Mouse (Mus musculus): ENCODE data around the gene Gm20388. TPM values are rescaled to one million over a fixed set of nuclear protein-coding genes. Genes with fewer than 3 reads are reported as not detected.

The Gm20388 gene
- polyA plus RNA-seq, 1 experiment from 2014 or later: not detected

- 77% methylated on average over 7 of the region's 7 CpGs for WGBS
- Histone ChIP-seq H3K36me3 (ENCODE audit: control insufficient read depth, insufficient read depth, low read length) (no peaks in the 10 kb centered on the region), H3K27ac (ENCODE audit: low read depth, low read length) (no peak overlapping the region), H3K4me2 (no peak overlapping the region), H3K4me1 (ENCODE audit: control insufficient read depth, insufficient read depth, low read length) (peaks cover 3% of the 10 kb centered on the region; the same call in 1 of the 2 replicates), H3K9ac (ENCODE audit: low read length) (no peak overlapping the region), H3K4me3 (ENCODE audit: low read depth, low read length) (no peak overlapping the region), H3K9me3 (ENCODE audit: control insufficient read depth, low read length) (no peaks in the 10 kb centered on the region), H3K27me3 (ENCODE audit: control insufficient read depth, insufficient read depth, low read length) (no peaks in the 10 kb centered on the region; the same call in 1 of the 2 replicates)
- ATAC-seq (ENCODE audit: low FRiP score) (no peak), DNase-seq (ENCODE audit: low spot score, missing footprints) (no peak)
These were observed 1338.2 kb downstream of the Gm20388 start for GRCm38 (mm10) chr8:121248823-121249222.

GRCm38 (mm10) chr8:121249433-121249832 is 1338.8 kb downstream of the Gm20388 start:
- Histone ChIP-seq H3K27ac (ENCODE audit: low read depth, low read length) (no peak overlapping the region), H3K36me3 (ENCODE audit: control insufficient read depth, insufficient read depth, low read length) (no peaks in the 10 kb centered on the region), H3K27me3 (ENCODE audit: control insufficient read depth, insufficient read depth, low read length) (no peaks in the 10 kb centered on the region; the same call in 1 of the 2 replicates), H3K4me3 (ENCODE audit: low read depth, low read length) (no peak overlapping the region), H3K9me3 (ENCODE audit: control insufficient read depth, low read length) (no peaks in the 10 kb centered on the region), H3K9ac (ENCODE audit: low read length) (no peak overlapping the region), H3K4me1 (ENCODE audit: control insufficient read depth, insufficient read depth, low read length) (peaks cover 3% of the 10 kb centered on the region; the same call in 1 of the 2 replicates), H3K4me2 (no peak overlapping the region)
- ATAC-seq (ENCODE audit: low FRiP score) (no peak), DNase-seq (ENCODE audit: low spot score, missing footprints) (no peak)
- 75% methylated on average over 1 of the region's 1 CpGs for WGBS

GRCm38 (mm10) chr8:121251089-121251488 is 1340.4 kb downstream of the Gm20388 start:
- DNase-seq (ENCODE audit: low spot score, missing footprints) (no peak), ATAC-seq (ENCODE audit: low FRiP score) (no peak)
- H3K4me2 ChIP-seq: no peak overlapping the region
- no peaks in the 10 kb centered on the region for H3K36me3 ChIP-seq (ENCODE audit: control insufficient read depth, insufficient read depth, low read length)
- H3K9me3 ChIP-seq (ENCODE audit: control insufficient read depth, low read length): no peaks in the 10 kb centered on the region
- 50% methylated on average over 11 of the region's 11 CpGs for WGBS
- no peak overlapping the region for H3K4me3 ChIP-seq (ENCODE audit: low read depth, low read length)
- H3K27ac ChIP-seq (ENCODE audit: low read depth, low read length): no peak overlapping the region
- no peaks in the 10 kb centered on the region; the same call in 1 of the 2 replicates for H3K27me3 ChIP-seq (ENCODE audit: control insufficient read depth, insufficient read depth, low read length)
- H3K4me1 ChIP-seq (ENCODE audit: control insufficient read depth, insufficient read depth, low read length): peaks cover 6% of the 10 kb centered on the region; the same call in 1 of the 2 replicates
- no peak overlapping the region for H3K9ac ChIP-seq (ENCODE audit: low read length)

GRCm38 (mm10) chr8:121255727-121256265 is 1345.2 kb downstream of the Gm20388 start:
- Histone ChIP-seq H3K27ac (ENCODE audit: low read depth, low read length) (no peak overlapping the region), H3K4me3 (ENCODE audit: low read depth, low read length) (no peak overlapping the region), H3K9ac (ENCODE audit: low read length) (no peak overlapping the region), H3K36me3 (ENCODE audit: control insufficient read depth, insufficient read depth, low read length) (no peaks in the 10 kb centered on the region), H3K27me3 (ENCODE audit: control insufficient read depth, insufficient read depth, low read length) (no peaks in the 10 kb centered on the region; the same call in 1 of the 2 replicates), H3K4me2 (no peak overlapping the region), H3K4me1 (ENCODE audit: control insufficient read depth, insufficient read depth, low read length) (0 out of 2 replicates have a peak, but pooled peaks cover 5% of the 10 kb centered on the region), H3K9me3 (ENCODE audit: control insufficient read depth, low read length) (no peaks in the 10 kb centered on the region)
- ATAC-seq (ENCODE audit: low FRiP score) (no peak), DNase-seq (ENCODE audit: low spot score, missing footprints) (no peak)
- WGBS: 52% methylated on average over 14 of the region's 14 CpGs

- DNase-seq (ENCODE audit: low spot score, missing footprints) (no peak), ATAC-seq (ENCODE audit: low FRiP score) (no peak)
- Histone ChIP-seq H3K4me2 (no peak overlapping the region), H3K9ac (ENCODE audit: low read length) (no peak overlapping the region), H3K4me3 (ENCODE audit: low read depth, low read length) (no peak overlapping the region), H3K36me3 (ENCODE audit: control insufficient read depth, insufficient read depth, low read length) (no peaks in the 10 kb centered on the region), H3K27ac (ENCODE audit: low read depth, low read length) (no peak overlapping the region), H3K27me3 (ENCODE audit: control insufficient read depth, insufficient read depth, low read length) (no peaks in the 10 kb centered on the region), H3K9me3 (ENCODE audit: control insufficient read depth, low read length) (no peaks in the 10 kb centered on the region), H3K4me1 (ENCODE audit: control insufficient read depth, insufficient read depth, low read length) (0 out of 2 replicates have a peak, but pooled peaks cover 3% of the 10 kb centered on the region)
- WGBS: 72% methylated on average over 21 of the region's 21 CpGs
These were observed 1347.6 kb downstream of the Gm20388 start for GRCm38 (mm10) chr8:121258126-121258792.

GRCm38 (mm10) chr8:121262728-121263389 is 1352.2 kb downstream of the Gm20388 start:
- DNase-seq (ENCODE audit: low spot score, missing footprints): no peak
- Histone ChIP-seq H3K4me3 (ENCODE audit: low read depth, low read length) (no peak overlapping the region), H3K27ac (ENCODE audit: low read depth, low read length) (no peak overlapping the region), H3K9ac (ENCODE audit: low read length) (no peak overlapping the region), H3K27me3 (ENCODE audit: control insufficient read depth, insufficient read depth, low read length) (no peaks in the 10 kb centered on the region), H3K4me2 (no peak overlapping the region), H3K36me3 (ENCODE audit: control insufficient read depth, insufficient read depth, low read length) (no peaks in the 10 kb centered on the region), H3K9me3 (ENCODE audit: control insufficient read depth, low read length) (no peaks in the 10 kb centered on the region), H3K4me1 (ENCODE audit: control insufficient read depth, insufficient read depth, low read length) (no peaks in the 10 kb centered on the region)
- ATAC-seq (ENCODE audit: low FRiP score): no peak
- 82% methylated on average over 21 of the region's 21 CpGs for WGBS

- Histone ChIP-seq H3K4me3 (ENCODE audit: low read depth, low read length) (no peak overlapping the region), H3K27ac (ENCODE audit: low read depth, low read length) (no peak overlapping the region), H3K9me3 (ENCODE audit: control insufficient read depth, low read length) (no peaks in the 10 kb centered on the region), H3K27me3 (ENCODE audit: control insufficient read depth, insufficient read depth, low read length) (no peaks in the 10 kb centered on the region), H3K36me3 (ENCODE audit: control insufficient read depth, insufficient read depth, low read length) (no peaks in the 10 kb centered on the region), H3K4me1 (ENCODE audit: control insufficient read depth, insufficient read depth, low read length) (no peaks in the 10 kb centered on the region), H3K4me2 (no peak overlapping the region), H3K9ac (ENCODE audit: low read length) (no peak overlapping the region)
- DNase-seq (ENCODE audit: low spot score, missing footprints) (no peak), ATAC-seq (ENCODE audit: low FRiP score) (no peak)
- WGBS: 61% methylated on average over 14 of the region's 14 CpGs
These were observed 1352.7 kb downstream of the Gm20388 start for GRCm38 (mm10) chr8:121263390-121263775.

- WGBS: 79% methylated on average over 9 of the region's 9 CpGs
- no peak overlapping the region for H3K27ac ChIP-seq (ENCODE audit: low read depth, low read length)
These were observed 1353.6 kb downstream of the Gm20388 start for GRCm38 (mm10) chr8:121264260-121264659.

GRCm38 (mm10) chr8:121271542-121271941 is 1360.9 kb downstream of the Gm20388 start:
- Histone ChIP-seq H3K27ac (ENCODE audit: low read depth, low read length) (no peak overlapping the region), H3K9me3 (ENCODE audit: control insufficient read depth, low read length) (no peaks in the 10 kb centered on the region), H3K4me3 (ENCODE audit: low read depth, low read length) (no peak overlapping the region), H3K9ac (ENCODE audit: low read length) (no peak overlapping the region), H3K4me1 (ENCODE audit: control insufficient read depth, insufficient read depth, low read length) (no peaks in the 10 kb centered on the region), H3K27me3 (ENCODE audit: control insufficient read depth, insufficient read depth, low read length) (no peaks in the 10 kb centered on the region), H3K36me3 (ENCODE audit: control insufficient read depth, insufficient read depth, low read length) (no peaks in the 10 kb centered on the region), H3K4me2 (no peak overlapping the region)
- no peak for ATAC-seq (ENCODE audit: low FRiP score)
- no peak for DNase-seq (ENCODE audit: low spot score, missing footprints)
- WGBS: 81% methylated on average over 8 of the region's 8 CpGs

More at GRCm38 (mm10) chr8:121264260-121264659, 1353.6 kb downstream of the Gm20388 start:
- H3K9ac ChIP-seq (ENCODE audit: low read length): no peak overlapping the region
- H3K27me3 ChIP-seq (ENCODE audit: control insufficient read depth, insufficient read depth, low read length): no peaks in the 10 kb centered on the region
- no peak for ATAC-seq (ENCODE audit: low FRiP score)
- H3K4me2 ChIP-seq: no peak overlapping the region
- H3K4me1 ChIP-seq (ENCODE audit: control insufficient read depth, insufficient read depth, low read length): no peaks in the 10 kb centered on the region
- H3K4me3 ChIP-seq (ENCODE audit: low read depth, low read length): no peak overlapping the region
- no peaks in the 10 kb centered on the region for H3K36me3 ChIP-seq (ENCODE audit: control insufficient read depth, insufficient read depth, low read length)
- no peaks in the 10 kb centered on the region for H3K9me3 ChIP-seq (ENCODE audit: control insufficient read depth, low read length)
- no peak for DNase-seq (ENCODE audit: low spot score, missing footprints)

All from midbrain, embryonic 11.5 days (tissue).